Mouse (Mus musculus): ENCODE data around the gene Slc51b. TPM values are rescaled to one million over a fixed set of nuclear protein-coding genes. Genes with fewer than 3 reads are reported as not detected.

Gene Slc51b
- total and polyA plus RNA-seq, 3 experiments = not detected

DNA sequence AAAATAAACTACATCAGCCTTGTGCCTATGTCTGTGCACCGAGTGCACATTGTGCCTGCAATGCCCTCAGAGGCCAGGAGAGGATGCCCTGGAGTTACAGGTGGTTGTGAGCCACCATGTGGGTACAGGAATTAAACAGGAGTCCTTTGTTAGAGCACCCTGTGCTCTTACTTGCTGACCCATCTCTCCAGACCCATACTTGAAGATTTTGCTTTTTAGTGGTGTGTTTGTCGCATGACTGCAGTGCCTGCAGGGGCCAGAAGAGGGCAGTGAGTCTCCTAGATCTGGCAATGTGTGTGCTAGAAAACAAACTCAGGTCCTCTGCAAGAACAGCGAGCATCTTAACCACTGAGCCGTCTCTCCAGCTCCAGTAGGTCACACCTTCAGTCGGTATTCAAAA, 11.4 kb upstream of the Slc51b start:
- Histone ChIP-seq H3K27me3 (ENCODE audit: insufficient read depth, low read length) (peaks cover 4% of the 10 kb centered on the region), H3K9me3 (replicated peaks) (no peaks in the 10 kb centered on the region), H3K36me3 (replicated peaks) (peaks cover 14% of the 10 kb centered on the region), H3K4me1 (ENCODE audit: insufficient read depth, low read depth, low read length) (peaks cover 29% of the 10 kb centered on the region), H3K4me3 (ENCODE audit: low read depth, low read length) (no peak overlapping the region)
- DNase-seq (ENCODE audit: low spot score) = no peak
- no peak for ATAC-seq (ENCODE audit: extremely low read depth, insufficient number of reproducible peaks, low FRiP score, poor library complexity, severe bottlenecking)
- TF ChIP-seq GATA2 (IDR thresholded peaks at IDR 0.05; ENCODE audit: borderline replicate concordance, low read depth, low read length) = no peak
- peak; percentile 55 for TF ChIP-seq CTCF (IDR thresholded peaks at IDR 0.05; ENCODE audit: low read depth, low read length)

- Histone ChIP-seq H3K27me3 (ENCODE audit: insufficient read depth, low read length) (peaks cover 4% of the 10 kb centered on the region), H3K9me3 (replicated peaks) (no peaks in the 10 kb centered on the region), H3K4me3 (ENCODE audit: low read depth, low read length) (no peak overlapping the region), H3K36me3 (replicated peaks) (no peaks in the 10 kb centered on the region), H3K4me1 (ENCODE audit: insufficient read depth, low read depth, low read length) (peaks cover 26% of the 10 kb centered on the region)
- ATAC-seq (ENCODE audit: extremely low read depth, insufficient number of reproducible peaks, low FRiP score, poor library complexity, severe bottlenecking) (no peak; the same call in 1 of the 2 replicates), DNase-seq (ENCODE audit: low spot score) (peak; percentile 39)
- TF ChIP-seq CTCF (IDR thresholded peaks at IDR 0.05; ENCODE audit: low read depth, low read length) (peak; percentile 78), POLR2AphosphoS5 (IDR thresholded peaks at IDR 0.05; ENCODE audit: insufficient replicate concordance, low read depth, low read length) (no peak)
Measured at GRCm38 (mm10) chr9:65432236-65432635, 9.5 kb upstream of the Slc51b start.

GRCm38 (mm10) chr9:65430921-65431320, 8.2 kb upstream of the Slc51b start:
- TF ChIP-seq POLR2AphosphoS5 (IDR thresholded peaks at IDR 0.05; ENCODE audit: insufficient replicate concordance, low read depth, low read length) (no peak), CTCF (IDR thresholded peaks at IDR 0.05; ENCODE audit: low read depth, low read length) (no peak)
- no peak for DNase-seq (ENCODE audit: low spot score)
- no peak for ATAC-seq (ENCODE audit: extremely low read depth, insufficient number of reproducible peaks, low FRiP score, poor library complexity, severe bottlenecking)
- Histone ChIP-seq H3K4me3 (ENCODE audit: low read depth, low read length) (no peak overlapping the region), H3K9me3 (replicated peaks) (no peaks in the 10 kb centered on the region), H3K4me1 (ENCODE audit: insufficient read depth, low read depth, low read length) (peaks cover 21% of the 10 kb centered on the region), H3K27me3 (ENCODE audit: insufficient read depth, low read length) (peaks cover 4% of the 10 kb centered on the region), H3K36me3 (replicated peaks) (no peaks in the 10 kb centered on the region)

DNA sequence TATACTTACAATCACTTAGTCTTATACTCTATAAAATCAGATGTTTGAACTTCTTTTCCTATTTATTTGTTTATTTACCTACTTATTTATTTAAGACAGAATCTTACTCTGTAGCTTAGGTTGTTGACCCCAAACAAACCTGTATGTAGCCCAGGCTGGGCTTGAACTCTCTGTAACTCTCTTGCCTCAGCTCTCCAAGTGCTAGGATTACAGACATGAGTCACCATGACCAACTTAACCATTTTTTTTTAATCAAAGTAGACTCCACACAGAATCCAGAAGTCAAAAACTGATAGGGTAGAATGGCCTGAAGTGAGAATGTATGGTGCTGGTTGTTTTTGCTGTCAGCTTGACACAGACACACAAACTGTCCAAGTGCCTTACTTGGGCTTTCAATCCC, 7.6 kb upstream of the Slc51b start:
- no peak overlapping the region for H3K4me3 ChIP-seq (ENCODE audit: low read depth, low read length)
- H3K9me3 ChIP-seq (replicated peaks) = no peaks in the 10 kb centered on the region
- no peak for ATAC-seq (ENCODE audit: extremely low read depth, insufficient number of reproducible peaks, low FRiP score, poor library complexity, severe bottlenecking)
- peaks cover 4% of the 10 kb centered on the region for H3K27me3 ChIP-seq (ENCODE audit: insufficient read depth, low read length)
- DNase-seq (ENCODE audit: low spot score) = no peak
- H3K36me3 ChIP-seq (replicated peaks) = no peaks in the 10 kb centered on the region
- TF ChIP-seq GATA2 (IDR thresholded peaks at IDR 0.05; ENCODE audit: borderline replicate concordance, low read depth, low read length) = no peak
- TF ChIP-seq TAL1 (conservative IDR thresholded peaks at IDR 0.05; ENCODE audit: low read depth, low read length) = no peak
- TF ChIP-seq GATA1 (IDR thresholded peaks at IDR 0.05; ENCODE audit: borderline replicate concordance, low read length) = no peak
- TF ChIP-seq POLR2AphosphoS5 (IDR thresholded peaks at IDR 0.05; ENCODE audit: insufficient replicate concordance, low read depth, low read length) = no peak
- H3K4me1 ChIP-seq (ENCODE audit: insufficient read depth, low read depth, low read length) = peaks cover 20% of the 10 kb centered on the region

- H3K27me3 ChIP-seq (ENCODE audit: insufficient read depth, low read length) = peaks cover 15% of the 10 kb centered on the region
- no peak for TF ChIP-seq TAL1 (conservative IDR thresholded peaks at IDR 0.05; ENCODE audit: low read depth, low read length)
- TF ChIP-seq GATA1 (IDR thresholded peaks at IDR 0.05; ENCODE audit: borderline replicate concordance, low read length) = no peak
- TF ChIP-seq CTCF (IDR thresholded peaks at IDR 0.05; ENCODE audit: low read depth, low read length) = no peak
- TF ChIP-seq GATA2 (IDR thresholded peaks at IDR 0.05; ENCODE audit: borderline replicate concordance, low read depth, low read length) = no peak
- no peak for TF ChIP-seq POLR2AphosphoS5 (IDR thresholded peaks at IDR 0.05; ENCODE audit: insufficient replicate concordance, low read depth, low read length)
- no peaks in the 10 kb centered on the region for H3K9me3 ChIP-seq (replicated peaks)
- H3K36me3 ChIP-seq (replicated peaks) = no peaks in the 10 kb centered on the region
- H3K4me3 ChIP-seq (ENCODE audit: low read depth, low read length) = no peak overlapping the region
- H3K4me1 ChIP-seq (ENCODE audit: insufficient read depth, low read depth, low read length) = peaks cover 24% of the 10 kb centered on the region
- ATAC-seq (ENCODE audit: extremely low read depth, insufficient number of reproducible peaks, low FRiP score, poor library complexity, severe bottlenecking) = no peak
- DNase-seq (ENCODE audit: low spot score) = no peak
Measured at GRCm38 (mm10) chr9:65428003-65428402, 5.2 kb upstream of the Slc51b start.

- no peak overlapping the region for H3K4me3 ChIP-seq (ENCODE audit: low read depth, low read length)
- no peaks in the 10 kb centered on the region for H3K9me3 ChIP-seq (replicated peaks)
- ATAC-seq (ENCODE audit: extremely low read depth, insufficient number of reproducible peaks, low FRiP score, poor library complexity, severe bottlenecking) (no peak), DNase-seq (ENCODE audit: low spot score) (no peak)
- H3K36me3 ChIP-seq (replicated peaks) = no peaks in the 10 kb centered on the region
- H3K27me3 ChIP-seq (ENCODE audit: insufficient read depth, low read length) = peaks cover 18% of the 10 kb centered on the region
- TF ChIP-seq GATA1 (IDR thresholded peaks at IDR 0.05; ENCODE audit: borderline replicate concordance, low read length) (no peak), CTCF (IDR thresholded peaks at IDR 0.05; ENCODE audit: low read depth, low read length) (no peak), POLR2AphosphoS5 (IDR thresholded peaks at IDR 0.05; ENCODE audit: insufficient replicate concordance, low read depth, low read length) (no peak), TAL1 (conservative IDR thresholded peaks at IDR 0.05; ENCODE audit: low read depth, low read length) (no peak), GATA2 (IDR thresholded peaks at IDR 0.05; ENCODE audit: borderline replicate concordance, low read depth, low read length) (no peak)
- peaks cover 28% of the 10 kb centered on the region for H3K4me1 ChIP-seq (ENCODE audit: insufficient read depth, low read depth, low read length)
Measured at GRCm38 (mm10) chr9:65427511-65427910, 4.8 kb upstream of the Slc51b start.

GRCm38 (mm10) chr9:65424393-65424792, 1.6 kb upstream of the Slc51b start:
- DNase-seq (ENCODE audit: low spot score) (peak; percentile 24), ATAC-seq (ENCODE audit: extremely low read depth, insufficient number of reproducible peaks, low FRiP score, poor library complexity, severe bottlenecking) (no peak)
- TF ChIP-seq POLR2AphosphoS5 (IDR thresholded peaks at IDR 0.05; ENCODE audit: insufficient replicate concordance, low read depth, low read length) (no peak), TAL1 (conservative IDR thresholded peaks at IDR 0.05; ENCODE audit: low read depth, low read length) (no peak)
- Histone ChIP-seq H3K36me3 (replicated peaks) (no peaks in the 10 kb centered on the region), H3K4me3 (ENCODE audit: low read depth, low read length) (no peak overlapping the region; the same call in 1 of the 2 replicates), H3K9me3 (replicated peaks) (no peaks in the 10 kb centered on the region), H3K27me3 (ENCODE audit: insufficient read depth, low read length) (peaks cover 37% of the 10 kb centered on the region), H3K4me1 (ENCODE audit: insufficient read depth, low read depth, low read length) (peaks cover 23% of the 10 kb centered on the region)

All from G1E (cell line).